Mouse (Mus musculus) testis, adult 2 months (tissue): ENCODE results near the gene Kng1. TPM values are rescaled to one million over a fixed set of nuclear protein-coding genes. Genes with fewer than 3 reads are reported as not detected.
"Not testable (repeated sequence)": the region's sequence is repeated elsewhere in the genome, so short reads cannot be mapped to it uniquely, and the experiment has no call there.

Source experiments
- H3K27ac ChIP-seq: fragments of 200-500 bp; 2 replicates; pipeline ENCODE4 v1.5.1; 2012; ENCODE audit warnings: low read depth, low read length; ENCODE audit not compliant: control insufficient read depth, insufficient read depth
- H3K27me3 ChIP-seq: fragments of 200-500 bp; 2 replicates; pipeline ENCODE4 v1.6.1; 2012; ENCODE audit warnings: mild to moderate bottlenecking, low read length, moderate library complexity; ENCODE audit not compliant: control insufficient read depth, insufficient read depth
- H3K36me3 ChIP-seq: fragments of 200-500 bp; 2 replicates; pipeline ENCODE4 v1.6.1; 2012; ENCODE audit warnings: mild to moderate bottlenecking, low read length; ENCODE audit not compliant: control insufficient read depth, insufficient read depth
- H3K4me1 ChIP-seq: fragments of 200-500 bp; 2 replicates; pipeline ENCODE4 v1.6.1; 2012; ENCODE audit warnings: low read length; ENCODE audit not compliant: control insufficient read depth, insufficient read depth
- H3K4me3 ChIP-seq: fragments of 200-500 bp; 2 replicates; pipeline ENCODE4 v1.5.1; 2012; ENCODE audit warnings: low read depth, mild to moderate bottlenecking, low read length, moderate library complexity, mixed read lengths; ENCODE audit not compliant: control insufficient read depth
- CTCF ChIP-seq: fragments of 200-500 bp; IDR thresholded peaks from 2 replicates; pipeline ENCODE4 v1.5.1; 2012; ENCODE audit warnings: low read depth, mild to moderate bottlenecking, inconsistent platforms, low read length, moderate library complexity; ENCODE audit not compliant: control insufficient read depth, insufficient read depth, insufficient replicate concordance
- POLR2A ChIP-seq: fragments of 200-500 bp; IDR thresholded peaks from 2 replicates; pipeline ENCODE4 v1.6.1; 2012; ENCODE audit warnings: low read depth, mild to moderate bottlenecking, inconsistent platforms, low read length, moderate library complexity; ENCODE audit not compliant: control insufficient read depth
- polyA plus RNA-seq: library from polyadenylated mRNA; depleted of rRNA; stranded (reverse); fragments of >200 nt; gene quantifications from 2 replicates; pipeline ENCODE4 v1.2.3, GENCODE M21; 2012; rRNA removed

The Kng1 gene
- 0.10 TPM in 1 of 2 replicates, not detected in the other for polyA plus RNA-seq

DNA sequence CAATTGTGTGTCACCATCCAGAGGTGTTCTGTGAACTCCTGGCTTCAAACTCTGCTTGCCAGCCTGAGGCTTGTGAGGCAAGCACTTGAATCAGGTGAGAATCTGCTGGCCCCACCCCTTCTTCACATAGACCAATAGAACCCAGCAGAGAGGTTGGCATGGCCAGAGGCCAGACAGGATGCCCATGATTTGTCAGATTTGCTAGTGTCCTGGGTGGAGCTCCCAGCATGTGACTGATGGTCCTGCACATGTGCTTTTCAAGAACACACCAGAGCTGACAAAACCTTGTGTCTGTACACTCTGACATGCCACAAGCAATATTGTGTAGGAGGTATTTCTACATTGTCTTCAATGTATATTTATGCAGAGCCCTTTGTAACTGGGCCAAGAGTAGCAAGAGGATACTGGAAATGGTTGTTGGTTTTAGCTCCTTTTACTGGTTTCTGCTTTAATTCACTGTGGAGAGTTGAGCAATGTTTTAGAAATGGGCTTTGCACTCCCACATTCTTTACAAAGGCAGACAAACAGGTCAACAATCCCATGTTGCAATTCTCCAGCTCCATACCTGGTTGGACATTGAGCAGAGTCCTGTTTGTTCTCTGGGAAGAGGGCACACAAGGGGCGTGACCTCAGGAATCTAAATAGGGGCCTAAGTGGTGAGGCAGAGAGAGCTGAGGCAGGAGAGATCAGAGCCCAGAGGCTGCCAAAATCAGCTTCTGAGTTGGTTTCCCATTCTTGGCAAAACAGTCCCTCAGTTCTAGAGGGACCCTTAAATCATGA is at the start of gene Kng1:
Gene Kng1 (plus strand): TSS at position 198 of the 780 bp plus-strand sequence.
- not testable (repeated sequence) for H3K36me3 ChIP-seq, H3K27me3 ChIP-seq, H3K4me1 ChIP-seq, H3K27ac ChIP-seq, H3K4me3 ChIP-seq

GRCm38 (mm10) chr16:23013786-23014185 is 43.9 kb upstream of the Kng1 start:
- H3K4me3 ChIP-seq, H3K27me3 ChIP-seq, H3K4me1 ChIP-seq, H3K27ac ChIP-seq, H3K36me3 ChIP-seq: not testable (repeated sequence)

- H3K4me3 ChIP-seq, H3K4me1 ChIP-seq, H3K27ac ChIP-seq, H3K27me3 ChIP-seq, H3K36me3 ChIP-seq: not testable (repeated sequence)
Measured at GRCm38 (mm10) chr16:23014645-23015044, 43.0 kb upstream of the Kng1 start.

GRCm38 (mm10) chr16:23020571-23020970 is 37.1 kb upstream of the Kng1 start:
- H3K27ac ChIP-seq, H3K4me3 ChIP-seq, H3K4me1 ChIP-seq, H3K36me3 ChIP-seq, H3K27me3 ChIP-seq: not testable (repeated sequence)

DNA sequence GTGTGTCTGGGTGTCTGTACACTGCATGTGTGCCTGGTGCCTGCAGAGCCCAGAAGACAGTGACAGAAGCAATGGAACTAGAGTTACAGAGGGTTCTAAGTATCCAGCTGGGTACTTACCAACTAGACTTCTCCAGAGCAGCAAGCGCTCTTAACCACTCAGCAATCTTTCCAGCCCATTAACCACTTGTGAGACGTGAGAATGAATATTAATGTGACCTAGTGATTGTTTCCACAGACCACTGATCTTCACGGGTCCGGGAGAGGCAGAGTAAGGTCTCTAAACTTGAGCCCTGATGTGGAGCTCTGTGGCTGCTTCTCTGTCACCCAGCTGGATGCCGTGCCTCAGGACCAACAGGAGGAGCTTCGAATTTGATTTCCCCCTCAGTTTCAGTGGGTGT is 32.6 kb upstream of the Kng1 start:
- H3K4me3 ChIP-seq, result no peak overlapping the region
- TF ChIP-seq POLR2A (no peak), CTCF (no peak)
- H3K36me3 ChIP-seq, result no peaks in the 10 kb centered on the region
- H3K27me3 ChIP-seq, result no peaks in the 10 kb centered on the region
- H3K27ac ChIP-seq, result no peak overlapping the region
- no peaks in the 10 kb centered on the region for H3K4me1 ChIP-seq

DNA sequence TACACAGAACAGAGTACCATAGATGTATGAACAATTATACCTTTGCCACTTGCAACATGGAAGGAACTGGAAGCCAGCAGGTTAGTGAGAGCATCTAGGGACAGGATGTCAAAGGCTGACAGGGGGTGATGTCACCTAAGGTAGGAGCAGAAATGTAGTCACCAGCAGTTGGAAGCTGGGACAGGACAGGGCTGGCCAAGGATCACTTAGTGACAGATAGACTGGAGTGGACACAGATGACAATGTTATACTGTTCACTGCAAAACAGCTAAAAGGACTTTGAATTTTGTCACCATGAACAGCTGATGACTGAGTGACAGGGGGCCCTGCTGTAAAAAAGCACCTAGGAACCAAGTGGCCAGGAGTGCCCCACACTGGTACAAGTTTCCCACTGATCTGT is 31.1 kb upstream of the Kng1 start:
- no peaks in the 10 kb centered on the region for H3K4me1 ChIP-seq
- H3K27ac ChIP-seq, result no peak overlapping the region
- no peak overlapping the region for H3K4me3 ChIP-seq
- H3K27me3 ChIP-seq, result no peaks in the 10 kb centered on the region
- TF ChIP-seq CTCF (no peak), POLR2A (no peak)
- H3K36me3 ChIP-seq, result no peaks in the 10 kb centered on the region

- H3K4me3 ChIP-seq, H3K36me3 ChIP-seq, H3K4me1 ChIP-seq, H3K27ac ChIP-seq, H3K27me3 ChIP-seq: not testable (repeated sequence)
Measured at GRCm38 (mm10) chr16:23027341-23027740, 30.3 kb upstream of the Kng1 start.

DNA sequence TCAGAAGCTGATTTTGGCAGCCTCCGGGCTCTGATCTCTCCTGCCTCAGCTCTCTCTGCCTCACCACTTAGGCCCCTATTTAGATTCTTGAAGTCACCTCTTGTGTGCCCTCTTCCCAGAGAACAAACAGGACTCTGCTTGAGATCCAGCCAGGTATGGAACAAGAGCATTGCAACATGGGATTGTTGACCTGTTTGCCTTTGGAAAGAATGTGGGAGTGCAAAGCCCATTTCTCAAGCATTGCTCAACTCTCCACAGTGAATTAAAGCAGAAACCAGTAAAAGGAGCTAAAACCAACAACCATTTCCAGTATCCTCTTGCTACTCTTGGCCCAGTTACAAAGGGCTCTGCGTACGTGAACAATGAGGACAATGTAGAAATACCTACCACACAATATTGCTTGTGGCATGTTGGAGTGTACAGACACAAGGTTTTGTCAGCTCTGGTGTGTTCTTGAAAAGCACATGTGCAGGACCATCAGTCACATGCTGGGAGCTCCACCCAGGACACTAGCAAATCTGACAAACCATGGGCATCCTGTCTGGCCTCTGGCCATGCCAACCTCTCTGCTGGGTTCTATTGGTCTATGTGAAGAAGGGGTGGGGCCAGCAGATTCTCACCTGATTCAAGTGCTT is 28.6 kb upstream of the Kng1 start, which contains the start of gene Kng2:
Gene Kng2 (minus strand): TSS at position 517 of the 635 bp plus-strand sequence.
- not testable (repeated sequence) for H3K4me1 ChIP-seq, H3K27me3 ChIP-seq, H3K36me3 ChIP-seq, H3K4me3 ChIP-seq, H3K27ac ChIP-seq
